Mouse (Mus musculus): ENCODE data around the gene Baiap2l1.

Gene Baiap2l1

DNA sequence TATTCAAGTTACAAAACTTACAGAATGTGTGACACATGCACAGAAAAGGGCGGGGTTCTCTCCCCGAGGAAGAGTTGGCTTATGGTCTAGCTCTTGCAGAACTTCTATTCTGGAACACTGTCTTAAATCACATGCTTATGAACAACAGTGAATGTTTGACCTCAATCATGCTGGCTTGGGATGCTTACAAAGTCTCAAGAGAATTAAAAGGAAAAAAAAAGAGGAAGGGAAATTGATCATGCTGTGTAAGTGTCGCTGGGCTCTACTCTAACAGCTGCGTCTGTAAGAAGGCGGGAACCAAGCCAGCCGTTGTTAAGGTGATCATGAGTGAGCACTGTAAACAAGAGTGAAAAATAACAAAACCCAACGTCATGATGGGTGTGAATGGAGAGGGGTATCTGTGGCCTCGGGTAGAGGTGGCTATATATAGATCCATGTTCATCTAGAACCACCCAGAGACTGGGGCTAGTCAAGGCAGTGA lies 74.3 kb downstream of the Baiap2l1 start:
- no peak for DNase-seq

DNA sequence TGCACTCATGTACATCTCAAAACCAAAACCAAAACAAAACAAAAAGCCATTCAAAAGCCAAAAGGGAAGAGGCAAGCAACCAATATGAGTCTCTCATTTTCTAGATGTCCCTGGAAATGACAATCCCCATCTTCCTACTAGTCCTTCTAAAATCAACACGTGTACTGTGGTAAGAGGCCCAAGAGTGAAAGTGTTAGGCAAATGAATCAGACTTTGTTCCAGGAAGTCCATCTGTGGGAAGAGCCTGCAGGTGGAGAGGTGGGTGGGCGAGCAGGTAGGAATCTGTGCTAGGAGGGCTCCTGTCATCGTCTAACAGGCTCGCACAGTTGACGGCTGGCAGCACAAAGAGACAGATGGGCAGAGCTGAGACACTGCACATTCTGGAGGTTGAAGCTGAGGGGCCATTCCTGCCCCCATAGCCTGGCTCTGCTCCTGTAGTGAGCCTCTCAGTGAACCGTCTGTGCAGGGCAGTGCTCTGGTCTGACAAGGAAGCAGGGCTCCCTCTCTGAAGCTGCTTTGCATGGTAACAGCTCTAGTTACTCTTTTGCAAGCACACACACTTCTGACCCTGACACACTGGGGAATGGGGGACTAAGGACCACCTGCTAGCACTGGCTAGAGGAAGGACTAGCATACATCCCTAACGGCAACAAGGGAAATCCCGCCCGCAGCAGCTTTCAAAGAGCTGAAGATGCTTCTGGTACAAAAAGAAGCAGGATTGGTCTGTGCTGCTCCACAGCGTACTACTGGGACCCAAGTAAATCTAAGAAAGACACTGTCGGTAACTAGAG lies 75.2 kb downstream of the Baiap2l1 start:
- DNase-seq: no peak

DNA sequence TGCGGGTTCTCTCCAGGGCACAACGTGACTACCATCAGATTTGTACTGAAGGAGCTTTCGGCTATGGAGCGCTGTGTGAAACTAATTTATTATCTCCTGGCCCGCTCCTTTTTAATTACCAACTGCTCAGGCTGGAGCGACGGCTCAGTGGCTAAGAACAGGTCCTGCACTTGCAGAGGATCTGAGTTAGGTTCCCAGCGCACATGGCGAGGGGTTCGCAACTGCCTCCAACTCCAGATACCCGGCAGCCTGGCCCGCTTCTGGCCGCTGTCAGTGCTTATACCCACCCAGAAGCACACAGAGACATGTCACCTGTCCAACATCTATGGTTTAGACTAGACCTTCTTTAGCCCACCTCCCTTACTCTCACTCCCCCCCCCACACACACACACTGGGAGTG lies 78.0 kb downstream of the Baiap2l1 start:
- DNase-seq: no peak

DNA sequence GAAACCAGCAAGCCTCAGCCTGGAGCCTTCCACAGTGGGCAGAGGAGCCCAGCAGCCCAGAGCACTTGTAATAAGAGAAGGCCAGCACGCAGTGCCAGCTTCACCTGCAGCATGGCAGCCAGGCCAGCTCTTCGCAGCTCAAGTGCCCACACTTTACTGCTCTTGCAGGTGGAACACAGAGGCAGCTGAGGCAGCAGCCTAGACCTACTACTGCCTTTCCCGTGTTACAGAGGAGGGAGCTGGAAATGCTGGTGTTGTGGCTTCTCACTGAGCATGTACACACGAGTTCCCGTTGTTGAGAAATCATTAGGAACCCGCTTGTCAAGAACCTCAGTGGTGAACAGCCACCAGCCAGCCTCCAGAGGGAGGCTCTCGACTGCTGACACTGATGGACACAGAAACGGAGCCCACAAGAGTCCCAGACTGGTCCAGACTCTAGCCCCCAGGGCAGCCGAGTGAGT lies 78.8 kb downstream of the Baiap2l1 start:
- no peak for DNase-seq

DNA sequence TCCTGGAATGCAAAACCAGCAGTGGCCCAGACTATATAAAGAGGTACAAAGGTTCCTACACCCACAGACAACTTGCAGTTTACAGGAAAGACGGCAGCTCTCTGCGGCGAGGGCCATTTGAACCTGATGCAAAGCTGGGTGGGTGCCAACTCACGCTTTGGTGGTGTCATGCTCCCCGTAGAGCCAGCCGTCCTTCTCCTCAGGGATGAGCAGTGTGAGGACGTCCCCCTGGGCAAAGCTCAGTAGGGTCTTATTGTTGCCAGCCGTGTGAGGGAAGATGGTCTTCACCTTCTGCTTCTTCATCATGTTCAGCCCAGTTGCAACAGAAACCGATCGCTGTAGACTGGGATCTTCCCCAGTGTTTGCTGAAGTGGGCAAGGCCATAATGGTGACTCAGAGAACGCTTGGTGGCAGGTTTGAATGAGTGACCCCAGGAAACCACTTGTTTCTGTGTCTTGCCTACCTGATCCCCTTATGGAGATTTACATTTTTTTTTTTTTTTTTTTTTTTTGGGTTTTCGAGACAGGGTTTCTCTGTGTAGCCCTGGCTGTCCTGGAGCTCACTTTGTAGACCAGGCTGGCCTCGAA lies 79.4 kb downstream of the Baiap2l1 start:
- DNase-seq: no peak

DNA sequence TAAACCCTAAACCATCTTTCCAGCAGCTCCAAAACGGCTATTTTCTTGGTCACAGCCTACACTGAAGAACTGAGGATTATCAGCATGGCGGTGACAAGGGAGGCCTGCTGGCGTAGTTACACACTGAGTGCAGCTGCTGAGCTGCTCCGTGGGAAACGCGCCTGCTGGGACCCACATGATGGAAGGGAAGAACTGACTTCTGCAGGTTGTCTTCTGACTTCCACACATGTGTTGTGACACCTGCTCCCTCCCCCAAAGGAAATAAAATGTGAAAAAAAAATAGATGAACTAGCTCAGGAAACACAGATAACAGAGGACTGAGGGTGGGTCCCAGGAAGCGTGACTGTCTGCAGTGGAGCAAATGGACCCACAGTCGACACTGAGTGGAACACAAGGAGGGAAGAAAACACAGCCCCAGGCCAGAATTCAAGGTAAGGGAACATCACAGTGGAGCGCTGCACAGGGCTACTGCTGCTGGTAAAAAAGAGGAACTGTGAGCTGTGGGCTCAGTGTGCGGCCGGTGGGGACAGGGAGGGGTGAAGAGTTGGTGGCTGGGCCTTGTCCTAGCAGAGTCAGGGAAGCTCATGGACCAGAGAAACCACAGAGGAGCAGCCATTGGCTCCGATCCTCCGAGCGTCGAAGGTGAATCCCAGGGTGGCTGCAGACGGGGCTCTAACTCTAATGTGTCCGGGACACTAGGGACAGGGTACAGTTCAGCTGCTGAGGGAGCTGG lies 80.8 kb downstream of the Baiap2l1 start:
- no peak for DNase-seq

DNA sequence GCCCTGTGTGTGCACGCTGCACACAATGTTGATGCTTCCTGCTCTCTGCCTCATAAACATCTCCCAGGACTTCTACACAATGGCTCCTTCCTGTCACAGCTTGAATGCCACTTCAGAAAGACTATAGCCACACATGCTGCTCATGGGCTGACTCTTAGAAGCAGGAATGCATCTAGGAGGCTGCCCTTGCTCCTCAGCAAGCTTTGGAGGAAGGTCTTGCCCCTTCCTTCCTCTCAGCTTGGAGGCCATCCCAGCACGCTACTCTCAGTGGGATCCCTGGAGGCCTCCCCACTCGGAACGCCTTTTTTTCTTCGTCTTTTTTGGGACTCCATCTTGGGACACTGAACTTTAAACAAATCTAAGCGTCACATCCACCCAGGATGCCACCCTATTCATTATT lies 83.0 kb downstream of the Baiap2l1 start:
- DNase-seq: no peak

DNA sequence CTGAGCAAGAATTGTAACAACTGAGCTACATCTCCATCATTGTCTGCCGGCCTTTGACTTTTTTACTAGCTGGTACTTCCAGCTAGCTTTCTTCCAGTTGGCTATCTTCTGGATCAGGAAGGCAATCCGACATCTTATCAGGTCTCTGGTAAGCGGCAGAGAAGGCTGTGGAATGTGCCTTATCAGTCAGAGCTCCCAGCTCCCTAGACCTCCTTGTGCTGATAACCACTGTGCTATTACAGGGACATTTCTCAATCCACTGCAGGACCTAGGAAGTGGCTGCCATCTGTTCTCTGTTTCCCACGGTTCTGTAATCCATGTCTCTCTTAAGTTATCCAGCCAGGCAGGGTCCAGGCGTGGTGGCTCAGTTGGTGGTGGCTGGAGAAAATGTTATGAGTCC lies 86.1 kb downstream of the Baiap2l1 start:
- DNase-seq: no peak

DNA sequence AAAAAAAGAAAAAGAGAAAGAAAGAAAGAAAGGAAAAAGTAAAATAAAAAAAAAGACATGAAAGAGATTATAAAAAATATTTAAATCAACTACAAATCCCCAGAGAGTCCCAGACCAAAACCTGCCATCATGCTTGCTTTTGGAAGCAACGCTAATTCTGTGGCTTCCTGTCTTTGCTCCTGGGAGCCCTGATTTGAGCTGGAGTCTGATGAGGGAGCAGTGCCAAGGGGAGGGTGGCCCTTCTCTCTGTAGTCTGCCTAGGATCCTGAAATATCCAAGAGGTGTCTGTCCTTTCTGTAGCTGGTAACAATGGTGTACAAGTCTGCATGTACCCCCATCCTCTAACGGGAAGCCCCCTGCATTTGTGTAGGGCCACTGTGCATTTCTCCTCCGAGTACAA lies 86.8 kb downstream of the Baiap2l1 start:
- DNase-seq: no peak

DNA sequence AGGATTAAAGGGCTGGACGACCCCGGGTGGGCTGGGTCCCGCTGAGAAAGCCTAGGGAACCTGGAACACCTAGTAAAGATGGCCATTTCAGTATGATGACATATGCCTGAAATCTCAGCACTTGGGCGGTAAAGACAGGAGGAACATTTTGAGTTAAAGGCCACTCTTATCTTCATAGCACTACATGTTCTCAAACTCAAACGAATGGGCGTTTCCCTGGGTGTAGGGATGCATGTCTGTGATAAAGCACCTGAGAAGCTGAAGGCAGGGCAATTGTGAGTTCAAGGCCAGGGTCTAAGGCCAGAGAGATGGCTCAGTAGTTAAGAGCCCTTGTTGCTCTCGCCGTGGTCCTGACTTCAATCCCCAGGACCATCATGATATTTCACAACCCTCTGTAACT lies 87.5 kb downstream of the Baiap2l1 start:
- DNase-seq: no peak

DNA sequence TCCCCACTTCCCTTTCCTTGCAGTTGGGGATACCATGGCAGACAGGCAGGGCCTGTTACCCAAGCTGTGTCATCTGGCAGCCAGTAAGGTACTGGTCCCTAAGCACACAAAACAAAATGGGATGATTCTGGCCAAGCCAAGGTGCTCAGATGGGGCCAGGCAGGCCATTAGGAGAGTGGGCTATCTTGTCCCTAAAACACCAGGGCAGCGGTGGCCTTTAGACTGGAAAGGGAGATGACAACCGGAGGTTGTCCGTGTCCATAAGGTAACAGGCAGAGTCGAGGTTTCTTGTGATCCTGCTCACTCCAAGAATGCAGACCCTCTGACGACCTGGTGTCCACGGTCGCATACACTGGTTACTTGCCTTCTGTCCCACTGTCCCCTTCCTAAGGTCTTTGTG lies 88.0 kb downstream of the Baiap2l1 start:
- no peak for DNase-seq

DNA sequence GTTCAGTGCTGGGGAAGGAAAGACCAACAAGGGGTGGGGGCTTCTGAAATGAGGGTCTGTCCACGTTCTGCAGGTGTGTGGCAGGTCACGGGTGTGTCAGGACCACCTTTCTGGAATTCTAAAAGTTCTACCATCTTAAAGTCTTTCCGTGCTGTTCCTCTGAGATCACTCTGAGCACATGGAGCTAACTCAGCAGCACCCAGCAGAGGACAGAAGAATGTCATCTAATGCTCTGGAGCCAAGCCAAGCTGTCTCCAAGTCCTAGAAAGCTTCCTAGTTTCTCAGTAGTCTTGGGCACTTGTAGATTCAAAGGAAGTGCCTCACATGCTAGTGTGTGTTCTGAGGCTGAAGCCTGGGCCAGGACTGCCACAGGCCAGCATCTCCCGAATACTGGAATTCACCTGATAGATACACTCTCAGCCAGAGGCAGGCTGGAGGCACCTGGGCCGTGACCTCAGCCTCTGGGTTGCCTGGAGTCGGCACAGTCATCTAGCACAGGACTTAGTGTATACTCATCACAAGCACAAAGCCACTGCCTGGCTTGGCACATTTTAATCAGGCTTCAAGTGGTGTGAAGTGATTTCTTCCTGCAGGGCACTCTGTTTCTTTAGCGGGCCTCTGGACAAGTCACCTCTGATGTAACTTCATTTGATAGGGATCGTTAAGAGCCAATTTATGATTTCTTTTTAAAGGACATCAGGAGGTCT lies 90.2 kb downstream of the Baiap2l1 start:
- no peak for DNase-seq

DNA sequence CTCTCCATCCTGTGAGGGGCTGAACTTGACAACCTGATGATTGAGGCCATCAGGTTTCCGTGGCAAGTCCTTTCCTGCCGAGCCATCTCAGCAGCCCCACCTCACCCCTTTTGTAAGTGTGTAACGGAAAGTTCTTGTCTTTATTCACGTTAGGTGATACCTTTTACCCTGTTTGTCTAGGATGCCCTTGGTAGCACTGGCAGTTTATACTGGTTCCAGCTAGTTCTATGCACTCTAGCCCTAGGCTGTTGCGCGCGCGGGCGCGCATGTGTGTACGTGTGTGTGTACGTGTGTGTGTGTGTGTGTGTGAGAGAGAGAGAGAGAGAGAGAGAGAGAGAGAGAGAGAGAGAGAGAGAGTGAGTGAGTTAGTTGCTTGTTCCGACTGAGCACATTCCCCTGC lies 94.4 kb downstream of the Baiap2l1 start:
- no peak for DNase-seq

DNA sequence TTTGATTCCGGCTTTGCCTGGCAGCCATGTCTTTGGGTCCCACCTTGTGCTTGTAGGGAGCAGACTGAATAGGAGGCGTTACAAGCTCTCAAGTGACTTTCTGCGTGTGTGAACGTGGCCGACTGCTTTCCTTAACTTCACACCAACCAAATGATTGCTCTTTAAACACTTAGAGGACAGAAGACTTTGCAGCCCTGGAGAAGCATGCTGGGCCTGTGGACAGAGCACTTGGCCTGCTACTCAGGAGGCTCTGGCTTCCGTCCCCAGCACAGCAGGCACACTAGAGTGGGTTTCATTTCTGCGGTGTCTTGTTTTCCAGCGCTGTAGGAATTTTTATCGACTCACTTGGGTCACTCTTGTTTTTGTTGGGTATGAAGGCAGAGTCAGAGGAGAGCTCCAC lies 94.8 kb downstream of the Baiap2l1 start:
- no peak for DNase-seq

DNA sequence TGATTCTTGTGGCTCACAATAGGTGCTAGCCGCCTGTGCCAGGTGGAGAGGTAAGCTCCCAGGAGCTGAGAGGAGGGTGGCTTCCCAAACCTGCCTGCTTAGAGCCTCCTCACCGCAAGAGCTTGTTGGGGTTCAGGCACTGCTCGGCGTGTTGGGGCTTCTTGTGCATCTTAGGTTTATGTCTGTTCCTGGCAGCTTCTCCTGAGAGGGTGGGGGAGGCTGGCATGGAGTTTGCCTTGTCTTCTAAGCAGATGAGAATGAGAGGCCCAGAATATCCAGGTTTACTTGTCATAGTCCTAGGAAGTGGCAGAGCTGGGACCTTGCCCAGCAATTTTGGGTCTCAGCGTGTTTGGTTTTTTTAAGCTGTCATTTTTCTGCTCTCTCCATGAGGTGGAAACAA lies 96.1 kb downstream of the Baiap2l1 start:
- DNase-seq: no peak

DNA sequence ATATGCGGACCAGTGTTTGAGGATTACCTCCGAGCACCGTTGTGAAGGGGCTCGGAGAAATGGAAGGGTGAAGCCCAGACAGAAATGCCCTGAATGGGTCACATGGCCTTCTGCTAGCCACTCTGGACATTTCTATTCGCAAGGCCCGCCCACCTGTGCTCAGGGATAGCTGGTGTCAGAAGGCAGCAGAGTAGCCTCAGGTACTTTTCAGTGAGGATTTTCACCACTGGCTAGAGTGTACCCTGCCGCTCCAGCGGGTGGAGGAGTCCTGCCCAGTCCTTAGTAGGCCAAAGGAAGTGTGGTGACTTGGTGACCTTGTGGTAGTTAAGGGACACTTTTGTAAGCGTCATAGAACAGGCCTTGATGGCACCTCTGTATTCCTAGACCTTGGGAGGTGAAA lies 96.6 kb downstream of the Baiap2l1 start:
- DNase-seq: no peak

DNA sequence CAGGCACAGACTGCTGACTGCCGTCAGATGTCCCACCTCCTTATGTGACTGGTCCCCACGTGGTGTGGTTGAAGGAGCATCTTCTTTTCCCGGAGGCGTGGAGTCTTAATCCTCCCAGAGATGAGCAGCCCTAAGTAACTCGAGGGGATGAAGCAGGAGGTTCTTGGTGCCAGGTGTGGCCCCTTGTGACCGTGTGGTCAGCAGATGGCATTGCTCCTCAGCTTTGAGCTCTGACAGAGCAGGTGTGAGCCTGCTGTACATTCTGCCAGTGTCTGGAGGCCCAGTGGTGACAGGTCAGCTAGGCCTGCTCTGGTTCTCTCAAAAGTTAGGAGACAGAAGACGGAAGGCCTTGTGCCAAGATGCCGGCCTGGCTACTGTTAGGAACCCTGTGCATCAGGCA lies 97.4 kb downstream of the Baiap2l1 start:
- DNase-seq: no peak

DNA sequence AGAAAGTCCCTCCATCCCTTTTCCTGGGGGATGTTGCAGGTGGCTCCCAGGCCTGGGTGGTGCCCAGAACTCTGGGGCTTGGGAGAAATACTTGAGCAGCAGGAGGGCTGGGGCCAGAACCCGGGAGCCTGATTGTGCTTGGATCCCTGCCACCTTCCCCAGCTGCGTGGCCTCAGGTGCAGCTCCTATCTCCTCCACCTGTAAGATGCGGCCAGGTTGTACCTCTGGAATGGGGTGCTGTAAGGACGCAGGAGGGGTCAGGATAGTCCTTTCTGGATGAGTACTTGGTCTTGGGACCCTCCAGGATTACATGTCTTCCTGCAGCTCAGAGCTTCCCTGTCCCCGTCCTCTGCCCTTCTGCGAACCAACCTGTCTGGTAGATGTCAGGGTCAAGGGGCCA lies 98.7 kb downstream of the Baiap2l1 start:
- DNase-seq: no peak

DNA sequence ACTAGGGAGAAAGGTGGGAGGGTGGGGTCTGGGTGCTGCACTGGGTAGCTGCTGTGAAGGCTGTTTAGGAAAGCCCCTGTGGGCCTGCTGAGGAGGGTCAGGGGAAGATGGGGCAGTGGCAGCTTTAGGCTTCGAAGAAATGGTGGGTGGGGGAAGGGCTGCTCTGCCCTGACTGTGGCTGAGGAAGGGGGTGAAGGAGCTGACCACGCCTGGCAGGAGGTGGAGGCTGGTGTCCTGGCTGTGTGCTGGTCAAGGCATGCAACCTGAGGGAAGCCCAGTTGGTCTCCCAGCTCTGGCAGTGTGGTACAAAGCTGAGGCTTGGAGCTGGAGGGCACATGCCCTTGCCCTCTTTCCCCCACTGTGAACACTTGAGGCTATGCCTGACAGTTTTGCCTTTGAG lies 99.2 kb downstream of the Baiap2l1 start:
- no peak for DNase-seq

DNA sequence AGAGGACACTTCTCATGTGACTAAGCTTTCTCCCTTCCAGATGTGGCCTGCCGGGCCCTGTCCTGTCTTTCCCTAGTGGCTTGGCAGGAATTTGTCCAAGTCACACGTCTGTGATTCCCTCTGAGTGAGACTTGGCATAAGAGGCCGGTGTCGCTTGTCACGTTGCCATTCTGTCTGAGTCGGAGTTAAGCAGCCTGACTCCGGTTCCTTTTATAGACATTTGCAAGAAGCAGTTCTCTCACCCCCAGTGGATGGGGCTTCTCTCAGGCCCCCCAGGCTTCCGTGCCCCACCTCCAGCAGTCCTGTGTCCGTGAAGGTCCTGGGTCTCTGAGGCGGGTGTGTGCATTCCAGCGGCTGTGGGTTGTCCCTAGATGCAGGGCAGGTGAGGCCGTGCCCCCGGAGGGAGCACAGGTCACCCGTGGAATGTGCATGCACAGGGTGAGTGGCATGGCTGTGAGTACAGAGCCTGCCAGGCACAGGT lies 99.7 kb downstream of the Baiap2l1 start:
- DNase-seq: no peak

DNA sequence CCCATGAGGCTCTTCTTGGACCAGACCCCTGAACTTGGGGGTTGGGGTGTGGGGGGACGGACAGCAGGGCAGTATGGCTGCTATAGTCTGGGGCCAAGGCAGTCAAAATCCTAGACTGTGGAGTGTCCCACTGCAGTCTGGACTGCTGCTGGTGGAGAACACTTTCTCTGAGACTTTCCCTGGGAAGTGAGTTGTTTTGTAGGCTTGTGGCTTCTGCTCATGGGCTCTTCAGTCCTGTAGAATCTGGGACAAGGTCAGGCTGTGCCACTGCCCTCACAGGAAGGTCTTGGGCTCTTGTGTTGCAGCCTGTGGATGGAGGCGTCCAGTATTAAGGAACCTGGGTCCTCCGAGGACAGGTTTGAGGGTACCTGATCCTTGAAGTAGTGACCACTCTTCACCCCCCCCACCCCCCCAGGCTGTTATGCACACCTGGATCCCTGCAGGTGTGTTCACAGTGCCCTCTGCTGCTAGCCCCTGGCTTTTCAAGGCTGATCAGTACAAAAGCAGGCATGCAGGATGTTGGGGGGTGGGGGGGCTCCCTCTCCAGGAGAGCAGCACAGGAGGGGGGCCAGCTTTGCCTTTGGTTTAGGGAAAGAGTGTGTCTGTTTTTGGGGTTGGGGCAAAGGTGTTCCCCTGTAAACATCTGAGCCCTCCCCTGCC lies 100.3 kb downstream of the Baiap2l1 start:
- DNase-seq: no peak

DNA sequence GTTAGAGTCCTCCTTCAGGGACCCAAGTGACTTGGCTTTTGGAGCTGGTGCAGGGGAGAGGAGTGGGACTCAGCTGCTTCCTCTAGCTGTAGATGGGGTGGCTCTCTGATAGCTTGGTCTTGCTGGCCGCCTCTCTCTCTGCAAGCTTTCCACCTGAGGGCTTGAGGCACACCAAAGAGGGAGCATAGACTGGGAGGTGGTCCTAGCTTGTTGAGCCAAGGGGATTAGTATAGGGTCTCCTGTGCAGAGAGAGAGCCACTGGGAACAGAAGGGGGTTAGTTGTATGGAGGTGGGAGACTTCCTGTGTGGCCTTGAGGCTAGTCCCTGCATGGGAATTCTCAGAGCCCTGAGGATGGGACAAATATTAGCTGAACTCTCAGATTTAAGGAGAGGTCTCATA lies 101.0 kb downstream of the Baiap2l1 start:
- no peak for DNase-seq

DNA sequence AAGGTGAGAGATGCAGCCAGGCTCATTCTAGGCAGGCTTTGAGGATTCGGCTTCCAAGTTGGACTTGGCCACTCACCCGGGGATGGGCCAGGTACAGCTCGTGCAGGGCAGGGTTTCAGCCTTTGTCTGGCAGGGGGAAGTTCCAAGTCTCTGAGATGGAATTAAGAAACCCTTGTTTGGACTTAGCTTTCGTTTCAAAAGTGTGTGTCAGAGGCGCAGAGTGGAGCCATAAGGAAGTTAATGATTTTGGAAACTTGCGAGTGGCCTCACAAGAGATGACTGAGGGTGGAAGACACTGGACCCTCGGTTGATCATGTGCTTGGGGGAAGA lies 101.4 kb downstream of the Baiap2l1 start:
- DNase-seq: no peak
